Mouse (Mus musculus): ENCODE measurements around the gene Grik3. TPM values are rescaled to one million over a fixed set of nuclear protein-coding genes. Genes with fewer than 3 reads are reported as not detected.
A peak's percentile ranks its signal among the peaks of the same experiment; 100 is the strongest.

Grik3 gene
- polyA plus RNA-seq, 1 experiment from 2014 or later = 1.1 TPM

DNA sequence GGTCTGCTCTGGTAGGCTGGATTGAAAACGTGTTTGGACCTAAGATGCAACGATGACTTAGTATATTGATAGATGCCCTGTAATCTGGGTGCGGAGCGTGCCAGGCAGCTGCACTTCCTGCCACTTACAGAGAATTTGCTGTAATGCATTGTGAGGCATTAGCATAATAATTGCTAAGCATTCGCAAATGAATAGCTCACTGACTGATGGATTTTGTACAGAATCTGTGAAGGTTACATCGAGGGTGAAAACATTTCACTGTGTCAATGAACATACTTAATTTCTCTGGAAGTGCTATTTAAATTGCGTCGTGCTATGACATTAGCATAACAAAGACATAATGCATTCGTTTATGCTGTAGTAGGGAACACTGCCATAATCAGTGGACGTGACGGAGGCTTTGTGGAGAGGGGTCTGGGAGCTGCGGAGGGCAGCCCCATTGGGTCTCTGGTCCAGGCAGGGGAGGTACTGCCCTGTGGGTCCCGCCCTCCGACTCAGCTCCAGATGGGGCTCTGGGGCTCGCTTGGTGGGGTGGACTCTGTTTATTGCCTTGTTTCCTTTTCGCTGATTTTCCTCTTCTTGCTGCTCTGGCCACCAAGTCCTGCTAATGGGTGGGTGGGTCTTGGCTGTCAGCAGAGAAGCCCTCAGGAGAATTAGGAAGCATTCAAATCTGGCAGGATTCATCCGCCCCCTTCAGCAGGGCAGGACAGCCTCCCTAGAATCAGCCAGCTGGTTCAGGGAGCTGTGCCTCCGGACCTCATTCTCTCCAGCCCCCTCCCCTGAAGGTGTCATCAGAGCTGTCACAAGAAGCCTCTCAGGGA, 54.7 kb downstream of the Grik3 start:
- no peaks in the 10 kb centered on the region for H3K27me3 ChIP-seq (ENCODE audit: control insufficient read depth, insufficient read depth, low read length)
- no peak overlapping the region for H3K27ac ChIP-seq (ENCODE audit: low read length)
- H3K36me3 ChIP-seq (ENCODE audit: control insufficient read depth, insufficient read depth, low read length) = no peaks in the 10 kb centered on the region
- ATAC-seq (ENCODE audit: insufficient number of reproducible peaks, insufficient read depth, low FRiP score, low read depth) = 0 out of 2 replicates have a peak, but pooled peaks have one; percentile 14
- no peak overlapping the region for H3K4me2 ChIP-seq (replicated peaks; ENCODE audit: low read depth, low read length)
- 37% methylated on average over 18 of the region's 18 CpGs for whole genome bisulfite sequencing
- no peak overlapping the region for H3K4me3 ChIP-seq (ENCODE audit: low read depth, low read length)
- no peak overlapping the region for H3K9ac ChIP-seq (replicated peaks; ENCODE audit: low read depth, low read length)
- no peaks in the 10 kb centered on the region for H3K9me3 ChIP-seq (ENCODE audit: control insufficient read depth, low read depth, low read length)
- no peaks in the 10 kb centered on the region for H3K4me1 ChIP-seq (ENCODE audit: control insufficient read depth, insufficient read depth, low read length)

- H3K9me3 ChIP-seq (ENCODE audit: control insufficient read depth, low read depth, low read length) = no peaks in the 10 kb centered on the region
- ATAC-seq (ENCODE audit: insufficient number of reproducible peaks, insufficient read depth, low FRiP score, low read depth) = no peak
- 55% methylated on average over 7 of the region's 7 CpGs for WGBS
- no peak overlapping the region for H3K4me2 ChIP-seq (replicated peaks; ENCODE audit: low read depth, low read length)
- no peaks in the 10 kb centered on the region for H3K27me3 ChIP-seq (ENCODE audit: control insufficient read depth, insufficient read depth, low read length)
- no peaks in the 10 kb centered on the region for H3K4me1 ChIP-seq (ENCODE audit: control insufficient read depth, insufficient read depth, low read length)
- H3K4me3 ChIP-seq (ENCODE audit: low read depth, low read length) = no peak overlapping the region
- H3K9ac ChIP-seq (replicated peaks; ENCODE audit: low read depth, low read length) = no peak overlapping the region
- no peaks in the 10 kb centered on the region for H3K36me3 ChIP-seq (ENCODE audit: control insufficient read depth, insufficient read depth, low read length)
- no peak overlapping the region for H3K27ac ChIP-seq (ENCODE audit: low read length)
These were observed 55.3 kb downstream of the Grik3 start for GRCm38 (mm10) chr4:125545768-125546220.

DNA sequence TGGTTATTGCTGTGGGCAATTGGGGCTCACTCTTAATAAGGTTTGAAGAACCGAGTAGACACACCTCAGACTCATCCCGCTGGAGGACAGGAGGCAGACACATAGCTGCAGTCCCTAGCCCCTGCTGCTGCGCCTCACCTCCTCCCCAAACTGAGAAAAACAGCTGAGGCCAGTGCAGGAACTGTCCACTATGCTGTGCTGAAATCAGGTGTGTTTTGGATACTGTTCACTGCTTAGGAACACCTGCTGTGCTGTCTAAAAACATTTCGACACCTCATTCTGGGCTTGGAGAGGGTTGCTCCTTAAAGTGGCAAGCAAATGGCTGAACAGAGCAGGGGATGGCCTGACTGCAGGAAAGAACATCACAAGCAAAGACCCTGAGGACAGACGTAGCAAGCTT, 57.7 kb downstream of the Grik3 start:
- no peak for ATAC-seq (ENCODE audit: insufficient number of reproducible peaks, insufficient read depth, low FRiP score, low read depth)

GRCm38 (mm10) chr4:125553754-125554153, 63.3 kb downstream of the Grik3 start:
- WGBS = 83% methylated on average over 9 of the region's 9 CpGs
- H3K27me3 ChIP-seq (ENCODE audit: control insufficient read depth, insufficient read depth, low read length) = no peaks in the 10 kb centered on the region
- no peaks in the 10 kb centered on the region for H3K4me1 ChIP-seq (ENCODE audit: control insufficient read depth, insufficient read depth, low read length)
- H3K9me3 ChIP-seq (ENCODE audit: control insufficient read depth, low read depth, low read length) = no peaks in the 10 kb centered on the region
- H3K36me3 ChIP-seq (ENCODE audit: control insufficient read depth, insufficient read depth, low read length) = no peaks in the 10 kb centered on the region
- H3K4me3 ChIP-seq (ENCODE audit: low read depth, low read length) = no peak overlapping the region
- no peak overlapping the region for H3K27ac ChIP-seq (ENCODE audit: low read length)
- no peak overlapping the region for H3K9ac ChIP-seq (replicated peaks; ENCODE audit: low read depth, low read length)
- no peak for ATAC-seq (ENCODE audit: insufficient number of reproducible peaks, insufficient read depth, low FRiP score, low read depth)
- H3K4me2 ChIP-seq (replicated peaks; ENCODE audit: low read depth, low read length) = no peak overlapping the region

More for the DNA sequence above, 57.7 kb downstream of the Grik3 start:
- H3K4me1 ChIP-seq (ENCODE audit: control insufficient read depth, insufficient read depth, low read length) = no peaks in the 10 kb centered on the region
- H3K9ac ChIP-seq (replicated peaks; ENCODE audit: low read depth, low read length) = no peak overlapping the region
- H3K4me3 ChIP-seq (ENCODE audit: low read depth, low read length) = no peak overlapping the region
- H3K27me3 ChIP-seq (ENCODE audit: control insufficient read depth, insufficient read depth, low read length) = no peaks in the 10 kb centered on the region
- H3K9me3 ChIP-seq (ENCODE audit: control insufficient read depth, low read depth, low read length) = no peaks in the 10 kb centered on the region
- no peaks in the 10 kb centered on the region for H3K36me3 ChIP-seq (ENCODE audit: control insufficient read depth, insufficient read depth, low read length)
- no peak overlapping the region for H3K4me2 ChIP-seq (replicated peaks; ENCODE audit: low read depth, low read length)
- no peak overlapping the region for H3K27ac ChIP-seq (ENCODE audit: low read length)
- WGBS = 50% methylated on average over 5 of the region's 5 CpGs

GRCm38 (mm10) chr4:125556405-125557308, 66.2 kb downstream of the Grik3 start:
- H3K27ac ChIP-seq (ENCODE audit: low read length) = no peak overlapping the region
- H3K27me3 ChIP-seq (ENCODE audit: control insufficient read depth, insufficient read depth, low read length) = no peaks in the 10 kb centered on the region
- WGBS = 61% methylated on average over 14 of the region's 14 CpGs
- no peak overlapping the region for H3K4me3 ChIP-seq (ENCODE audit: low read depth, low read length)
- H3K36me3 ChIP-seq (ENCODE audit: control insufficient read depth, insufficient read depth, low read length) = no peaks in the 10 kb centered on the region
- no peak for ATAC-seq (ENCODE audit: insufficient number of reproducible peaks, insufficient read depth, low FRiP score, low read depth)
- no peak overlapping the region for H3K4me2 ChIP-seq (replicated peaks; ENCODE audit: low read depth, low read length)
- H3K9ac ChIP-seq (replicated peaks; ENCODE audit: low read depth, low read length) = no peak overlapping the region
- no peaks in the 10 kb centered on the region for H3K9me3 ChIP-seq (ENCODE audit: control insufficient read depth, low read depth, low read length)
- no peaks in the 10 kb centered on the region for H3K4me1 ChIP-seq (ENCODE audit: control insufficient read depth, insufficient read depth, low read length)

GRCm38 (mm10) chr4:125559564-125559963, 69.1 kb downstream of the Grik3 start:
- Histone ChIP-seq H3K9me3 (ENCODE audit: control insufficient read depth, low read depth, low read length) (no peaks in the 10 kb centered on the region), H3K4me2 (replicated peaks; ENCODE audit: low read depth, low read length) (no peak overlapping the region), H3K27me3 (ENCODE audit: control insufficient read depth, insufficient read depth, low read length) (no peaks in the 10 kb centered on the region), H3K4me3 (ENCODE audit: low read depth, low read length) (no peak overlapping the region), H3K4me1 (ENCODE audit: control insufficient read depth, insufficient read depth, low read length) (peaks cover 9% of the 10 kb centered on the region; the same call in 1 of the 2 replicates), H3K27ac (ENCODE audit: low read length) (no peak overlapping the region), H3K36me3 (ENCODE audit: control insufficient read depth, insufficient read depth, low read length) (no peaks in the 10 kb centered on the region), H3K9ac (replicated peaks; ENCODE audit: low read depth, low read length) (no peak overlapping the region)
- WGBS = 56% methylated on average over 5 of the region's 5 CpGs
- ATAC-seq (ENCODE audit: insufficient number of reproducible peaks, insufficient read depth, low FRiP score, low read depth) = no peak

DNA sequence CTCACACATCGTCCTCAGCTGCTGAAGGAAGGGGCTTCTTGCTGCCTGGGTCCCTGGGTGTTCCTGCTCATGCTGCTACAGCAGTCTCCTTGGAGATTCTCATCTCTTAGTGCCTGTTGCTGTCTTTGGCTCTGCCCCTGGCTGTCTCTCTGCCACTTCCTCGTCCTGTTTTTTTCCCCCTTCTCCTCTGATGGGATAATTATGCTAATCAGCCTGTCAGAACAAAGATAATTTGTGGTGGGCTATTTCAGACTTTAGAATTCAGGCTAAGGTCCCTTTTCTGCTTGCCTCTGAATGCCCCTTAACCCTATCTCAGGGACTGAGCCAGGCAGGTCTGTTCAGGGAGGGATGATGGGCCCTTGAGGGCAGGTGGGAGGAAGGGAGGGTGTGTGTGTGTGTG, 70.3 kb downstream of the Grik3 start:
- no peak for ATAC-seq (ENCODE audit: insufficient number of reproducible peaks, insufficient read depth, low FRiP score, low read depth)
- no peak overlapping the region for H3K27ac ChIP-seq (ENCODE audit: low read length)
- H3K36me3 ChIP-seq (ENCODE audit: control insufficient read depth, insufficient read depth, low read length) = no peaks in the 10 kb centered on the region
- H3K4me3 ChIP-seq (ENCODE audit: low read depth, low read length) = no peak overlapping the region
- 42% methylated on average over 2 of the region's 2 CpGs for WGBS
- no peaks in the 10 kb centered on the region for H3K9me3 ChIP-seq (ENCODE audit: control insufficient read depth, low read depth, low read length)
- peaks cover 9% of the 10 kb centered on the region; the same call in 1 of the 2 replicates for H3K4me1 ChIP-seq (ENCODE audit: control insufficient read depth, insufficient read depth, low read length)
- no peak overlapping the region for H3K4me2 ChIP-seq (replicated peaks; ENCODE audit: low read depth, low read length)
- no peak overlapping the region for H3K9ac ChIP-seq (replicated peaks; ENCODE audit: low read depth, low read length)
- no peaks in the 10 kb centered on the region for H3K27me3 ChIP-seq (ENCODE audit: control insufficient read depth, insufficient read depth, low read length)

- Histone ChIP-seq H3K9me3 (ENCODE audit: control insufficient read depth, low read depth, low read length) (no peaks in the 10 kb centered on the region), H3K36me3 (ENCODE audit: control insufficient read depth, insufficient read depth, low read length) (no peaks in the 10 kb centered on the region), H3K27ac (ENCODE audit: low read length) (no peak overlapping the region), H3K4me1 (ENCODE audit: control insufficient read depth, insufficient read depth, low read length) (peaks cover 9% of the 10 kb centered on the region; the same call in 1 of the 2 replicates), H3K4me2 (replicated peaks; ENCODE audit: low read depth, low read length) (no peak overlapping the region), H3K4me3 (ENCODE audit: low read depth, low read length) (no peak overlapping the region), H3K27me3 (ENCODE audit: control insufficient read depth, insufficient read depth, low read length) (no peaks in the 10 kb centered on the region), H3K9ac (replicated peaks; ENCODE audit: low read depth, low read length) (no peak overlapping the region)
- 76% methylated on average over 10 of the region's 10 CpGs for WGBS
- no peak for ATAC-seq (ENCODE audit: insufficient number of reproducible peaks, insufficient read depth, low FRiP score, low read depth)
These were observed 73.1 kb downstream of the Grik3 start for GRCm38 (mm10) chr4:125563579-125563978.

Measured in stomach, embryonic 14.5 days (tissue).